Mouse (Mus musculus): ENCODE results near the gene Hnrnpul2.

DNA sequence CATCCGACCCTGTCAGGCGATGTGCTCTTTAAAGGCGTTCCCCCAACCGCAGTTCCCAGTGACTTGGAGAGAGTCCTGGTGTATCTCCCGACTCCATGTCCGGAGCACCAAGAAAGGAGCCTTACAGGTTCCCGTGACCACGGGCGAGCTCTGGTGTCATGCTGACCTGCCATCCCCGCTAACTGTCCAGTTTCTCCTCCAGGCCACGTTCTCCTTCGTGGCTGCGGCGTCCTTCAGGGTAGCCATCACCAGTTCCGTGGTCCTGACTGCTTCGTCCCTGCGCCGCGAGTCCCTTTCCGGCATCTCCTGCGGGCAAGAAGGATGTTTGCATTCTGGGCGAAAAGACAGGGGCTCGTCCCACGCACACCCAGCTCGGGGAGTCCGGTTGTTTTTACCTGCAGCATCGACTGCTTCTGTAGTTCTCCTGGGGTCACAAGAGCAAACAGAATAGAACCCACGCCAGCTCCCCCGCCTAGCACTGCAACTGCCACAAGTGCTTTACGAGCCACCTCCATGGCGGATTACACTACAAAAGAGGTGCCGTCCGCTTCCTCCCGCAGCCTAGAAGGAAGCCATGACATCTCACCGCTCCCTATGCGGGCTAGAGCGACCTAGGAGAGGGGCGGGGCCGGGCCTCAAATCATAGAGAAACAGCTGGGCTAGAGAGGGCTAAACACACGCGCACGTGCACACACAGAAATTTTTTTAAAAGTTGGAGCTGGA, 60.7 kb downstream of the Hnrnpul2 start, which contains the start of gene Uqcc3:
- no peak for TF ChIP-seq CTCF (IDR thresholded peaks at IDR 0.05; ENCODE audit: insufficient read depth, low read length)
- TF ChIP-seq POLR2A (IDR thresholded peaks at IDR 0.05; ENCODE audit: borderline replicate concordance, extremely low read depth, low read depth, low read length) = peak; percentile 92; the same call in 1 of the 2 replicates
